10 mouse cellular contexts compared by ENCODE assay signal in genomic region chr15:51696344-51697016, GRCm38 (mm10).
A peak's percentile ranks its signal among the peaks of the same experiment; 100 is the strongest.
DNase-seq lines count a peak whose midpoint lies in the region; ATAC-seq and TF ChIP-seq lines count a peak whose summit lies in the region.
"Had no signal": no experiment of that assay in that cellular context is flagged by ENCODE, and none has a peak within 500 bp of the region (broad histone marks: within the 10 kb centered on the region; RNA-seq: fewer than 3 reads in every experiment).

No protein-coding gene starts in this region.

- H3K4me1 ChIP-seq in kidney, embryonic 15.5 days = no peaks in the 10 kb centered on the region
- peaks cover 2 to 7% of the 10 kb centered on the region in 2 experiments; a peak in 1 of 4 replicates for H3K4me1 ChIP-seq in CH12.LX (ENCODE audit: control insufficient read depth in 1 of 2, insufficient read depth in 2 of 2)
- no peaks in the 10 kb centered on the region for H3K4me1 ChIP-seq in forebrain, postnatal 0 days (ENCODE audit: insufficient read depth)
- H3K4me1 ChIP-seq: midbrain, embryonic 12.5 days had no signal

- H3K4me3 ChIP-seq in kidney, embryonic 15.5 days (replicated peaks) = no peak overlapping the region
- no peak overlapping the region for H3K4me3 ChIP-seq in CH12.LX (replicated peaks in 1 of 3; ENCODE audit: low read depth in 2 of 3, low read length in 2 of 3, poor library complexity in 1 of 3)
- H3K4me3 ChIP-seq in forebrain, postnatal 0 days (ENCODE audit: low read depth, low read length) = no peak overlapping the region
- H3K4me3 ChIP-seq: erythroblast, embryonic 14.5 days; midbrain, embryonic 12.5 days had no signal

- TF ChIP-seq POLR2A in CH12.LX (IDR thresholded peaks at IDR 0.05; ENCODE audit: low read depth, low read length) = no peak

- in situ Hi-C loops in CH12.LX (cut with MboI; ENCODE audit: low pct_ligation_motif_present, low pct_unique_long_range_greater_than_20kb, low sequenced_read_pairs) = loop anchor here (25.0 kb wide), 2 partner anchors 466 to 766 kb away; no protein-coding TSS in a partner anchor

- H3K36me3 ChIP-seq in kidney, embryonic 15.5 days = no peaks in the 10 kb centered on the region
- no peaks in the 10 kb centered on the region for H3K36me3 ChIP-seq in CH12.LX (replicated peaks in 1 of 2; ENCODE audit: control insufficient read depth in 1 of 2, insufficient read depth in 1 of 2, low read length in 1 of 2)
- no peaks in the 10 kb centered on the region for H3K36me3 ChIP-seq in forebrain, postnatal 0 days (ENCODE audit: insufficient read depth)
- H3K36me3 ChIP-seq: midbrain, embryonic 12.5 days had no signal

- H3K4me2 ChIP-seq in kidney, embryonic 15.5 days = no peak overlapping the region
- H3K4me2 ChIP-seq in CH12.LX (ENCODE audit: insufficient read depth, low read depth, poor library complexity, severe bottlenecking) = peak overlapping the region; percentile 39; the same call in 1 of the 2 replicates
- no peak overlapping the region for H3K4me2 ChIP-seq in forebrain, postnatal 0 days (ENCODE audit: low read depth)
- H3K4me2 ChIP-seq: midbrain, embryonic 12.5 days had no signal

- 74% methylated on average over 11 of the region's 11 CpGs for WGBS in kidney, embryonic 15.5 days
- WGBS in forebrain, postnatal 0 days = 32% methylated on average over 11 of the region's 11 CpGs

- no peaks in the 10 kb centered on the region for H3K79me2 ChIP-seq in CH12.LX (replicated peaks; ENCODE audit: control insufficient read depth, extremely low read depth, insufficient read depth, poor library complexity, severe bottlenecking)

- dilution Hi-C loops in CH12.LX (cut with MboI; ENCODE audit: extremely low pct_ligation_motif_present, extremely low pct_unique_long_range_greater_than_20kb, low sequenced_read_pairs) = no loop called here

- no peak for ATAC-seq in kidney, embryonic 15.5 days (replicated peaks; ENCODE audit: low FRiP score)
- ATAC-seq in forebrain, postnatal 0 days = no peak

- peak; percentile 77 for TF ChIP-seq RAD21 in CH12.LX (IDR thresholded peaks at IDR 0.05; ENCODE audit: low read depth, low read length)

- no peak for TF ChIP-seq EP300 in CH12.LX (IDR thresholded peaks at IDR 0.05; ENCODE audit: low read length)

- H3K27ac ChIP-seq in kidney, embryonic 15.5 days = no peak overlapping the region
- no peak overlapping the region for H3K27ac ChIP-seq in CH12.LX (ENCODE audit: insufficient read depth, low read depth)
- H3K27ac ChIP-seq in forebrain, postnatal 0 days (ENCODE audit: low read depth, low read length) = no peak overlapping the region
- H3K27ac ChIP-seq: midbrain, embryonic 12.5 days had no signal

- H3K27me3 ChIP-seq in kidney, embryonic 15.5 days = no peaks in the 10 kb centered on the region
- H3K27me3 ChIP-seq in CH12.LX (replicated peaks) = no peaks in the 10 kb centered on the region
- no peaks in the 10 kb centered on the region for H3K27me3 ChIP-seq in forebrain, postnatal 0 days (ENCODE audit: insufficient read depth, low read length)
- H3K27me3 ChIP-seq: midbrain, embryonic 12.5 days had no signal

- no peak overlapping the region for H3K9ac ChIP-seq in kidney, embryonic 15.5 days
- no peak overlapping the region for H3K9ac ChIP-seq in CH12.LX (ENCODE audit: insufficient read depth, low read depth)
- no peak overlapping the region for H3K9ac ChIP-seq in forebrain, postnatal 0 days
- H3K9ac ChIP-seq: midbrain, embryonic 12.5 days had no signal

- peak; percentile 77 to 85 for TF ChIP-seq CTCF in CH12.LX (conservative IDR thresholded peaks at IDR 0.05 in 1 of 2, IDR thresholded peaks at IDR 0.05 in 1 of 2; ENCODE audit: low read depth in 2 of 2, low read length in 2 of 2)
- TF ChIP-seq CTCF in forebrain, postnatal 0 days (IDR thresholded peaks at IDR 0.05; ENCODE audit: low read depth) = peak; percentile 46

- H3K9me3 ChIP-seq in kidney, embryonic 15.5 days (replicated peaks) = no peaks in the 10 kb centered on the region
- H3K9me3 ChIP-seq in CH12.LX (replicated peaks; ENCODE audit: low read length) = no peaks in the 10 kb centered on the region
- H3K9me3 ChIP-seq in forebrain, postnatal 0 days (ENCODE audit: low read length) = no peaks in the 10 kb centered on the region
- H3K9me3 ChIP-seq: midbrain, embryonic 12.5 days had no signal

- peak; percentile 12 for DNase-seq in kidney, adult 11 months
- DNase-seq in CH12.LX (ENCODE audit: extremely low read depth) = peak; percentile 88
- DNase-seq in adrenal gland, postnatal 36 days = peak; percentile 71 to 84
- peak; percentile 32 for DNase-seq in forebrain, postnatal 0 days
- DNase-seq in kidney, postnatal 4 days = peak; percentile 48 to 50
- peak; percentile 46 to 57 for DNase-seq in lung, postnatal 4 days
- peak; percentile 20 to 25 for DNase-seq in thymus, postnatal 36 days

TF ChIP-seq in CH12.LX, 34 proteins besides CTCF, POLR2A, EP300 and RAD21:
- TF ChIP-seq ZNF384 (IDR thresholded peaks at IDR 0.05; ENCODE audit: low read depth, low read length) = no peak
- TF ChIP-seq TBP (conservative IDR thresholded peaks at IDR 0.05; ENCODE audit: low read depth, low read length) = 0 out of 2 replicates have a peak, but pooled peaks have one; percentile 34
- TF ChIP-seq PAX5 (IDR thresholded peaks at IDR 0.05; ENCODE audit: low read length) = no peak
- no peak for TF ChIP-seq USF2 (conservative IDR thresholded peaks at IDR 0.05; ENCODE audit: low read depth, low read length)
- no peak for TF ChIP-seq SIN3A (IDR thresholded peaks at IDR 0.05; ENCODE audit: low read length)
- TF ChIP-seq NELFE (IDR thresholded peaks at IDR 0.05; ENCODE audit: low read depth, low read length) = no peak
- no peak for TF ChIP-seq TCF12 (IDR thresholded peaks at IDR 0.05; ENCODE audit: low read depth, low read length)
- TF ChIP-seq ZMIZ1 (IDR thresholded peaks at IDR 0.05; ENCODE audit: low read depth, low read length) = no peak
- peak; percentile 85 for TF ChIP-seq SMC3 (IDR thresholded peaks at IDR 0.05; ENCODE audit: low read depth, low read length)
- TF ChIP-seq UBTF (IDR thresholded peaks at IDR 0.05; ENCODE audit: low read depth, low read length) = 0 out of 2 replicates have a peak, but pooled peaks have one; percentile 33
- TF ChIP-seq MAX (IDR thresholded peaks at IDR 0.05; ENCODE audit: low read length) = no peak
- TF ChIP-seq CHD2 (IDR thresholded peaks at IDR 0.05; ENCODE audit: low read length) = no peak
- no peak for TF ChIP-seq NRF1 (IDR thresholded peaks at IDR 0.05; ENCODE audit: low read depth, low read length)
- no peak for TF ChIP-seq KAT2A (IDR thresholded peaks at IDR 0.05; ENCODE audit: insufficient replicate concordance, low read length)
- no peak for TF ChIP-seq MXI1 (IDR thresholded peaks at IDR 0.05; ENCODE audit: low read depth, low read length)

Comparison
In these comparisons a context has a peak if more than half of its experiments do, and no peak if none do; other contexts are left out.
1. DNase-seq: peak in every context shown above with its lines; median percentile 88 in CH12.LX; 78 in adrenal gland, postnatal 36 days; 52 in lung, postnatal 4 days; 49 in kidney, postnatal 4 days; 32 in forebrain, postnatal 0 days; 22 in thymus, postnatal 36 days; 12 in kidney, adult 11 months.